Comparison of ENCODE assay signal across 15 mouse cellular contexts in the genomic region with DNA sequence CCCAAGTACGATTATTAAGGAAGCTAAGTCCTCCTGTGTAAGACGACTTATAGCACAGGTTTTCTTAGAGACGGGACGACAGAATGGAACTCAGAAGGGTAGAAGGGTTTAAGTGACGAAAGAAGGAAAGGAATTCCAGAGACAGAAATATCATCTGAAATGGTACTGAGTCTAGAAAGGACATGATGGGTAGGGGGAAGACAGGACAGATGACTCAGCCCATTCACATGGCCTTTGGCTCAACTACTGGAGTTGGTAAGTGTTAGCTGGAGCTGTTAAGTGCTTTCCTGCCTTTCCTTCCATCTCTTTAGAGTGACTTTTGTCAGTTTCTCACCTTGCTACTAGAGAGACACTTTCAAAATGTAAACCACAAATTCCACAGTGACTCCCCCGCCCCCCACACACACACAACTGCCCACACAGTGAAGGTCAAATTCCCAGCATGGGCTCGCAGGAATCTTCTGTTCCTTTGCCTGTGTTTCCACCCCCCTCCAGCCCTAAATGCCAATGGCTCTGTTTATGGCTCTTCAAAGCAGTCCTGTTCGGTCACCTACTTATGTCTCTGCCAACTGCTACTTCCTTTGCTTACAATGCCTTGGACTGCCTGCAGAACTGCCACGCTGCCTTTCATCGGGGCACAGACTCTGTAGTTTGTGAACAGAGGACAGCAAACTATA.
DNase-seq lines count a peak whose midpoint lies in the region; ATAC-seq and TF ChIP-seq lines count a peak whose summit lies in the region.
"Had no signal": no experiment of that assay in that cellular context is flagged by ENCODE, and none has a peak within 500 bp of the region (broad histone marks: within the 10 kb centered on the region; RNA-seq: fewer than 3 reads in every experiment).

No protein-coding gene starts in this region.

- peak overlapping the region; percentile 16; the same call in 1 of the 2 replicates for H3K4me2 ChIP-seq in lung, embryonic 16.5 days (ENCODE audit: low read depth, low read length)
- H3K4me2 ChIP-seq: embryonic facial prominence, embryonic 13.5 days; forebrain, embryonic 12.5 days; intestine, embryonic 15.5 days; liver, embryonic 11.5 days had no signal

- H3K27me3 ChIP-seq in kidney, adult 2 months (replicated peaks; ENCODE audit: control insufficient read depth, insufficient read depth, low read length), result no peaks in the 10 kb centered on the region
- no peaks in the 10 kb centered on the region for H3K27me3 ChIP-seq in lung, embryonic 16.5 days (ENCODE audit: control insufficient read depth, insufficient read depth, low read depth, low read length)
- H3K27me3 ChIP-seq: embryonic facial prominence, embryonic 13.5 days; forebrain, embryonic 12.5 days; intestine, embryonic 15.5 days had no signal

- intact Hi-C loops in left cerebral cortex, postnatal 14 days (cut with DNase I), result no loop called here

- DNase-seq in adrenal gland, adult (ENCODE audit: inconsistent age in 2 of 2, low spot score in 1 of 2), result peak; percentile 31 to 53
- no peak for DNase-seq in adrenal gland, postnatal 25 days
- peak; percentile 15 for DNase-seq in kidney, adult 2 months
- DNase-seq in kidney, postnatal 4 days, result no peak
- peak; percentile 56 for DNase-seq in ZHBTc4 (ENCODE audit: low read depth, low spot score)
- no peak for DNase-seq in left cerebral cortex, postnatal 14 days (ENCODE audit: low spot score in 2 of 2)
- DNase-seq in cerebellum, adult 9-10 months, result no peak
- DNase-seq: cerebellum, postnatal 36 days; thymus, postnatal 4 days had no signal

- H3K36me3 ChIP-seq in kidney, adult 2 months (ENCODE audit: control insufficient read depth, insufficient read depth, low read length), result no peaks in the 10 kb centered on the region
- H3K36me3 ChIP-seq in lung, embryonic 16.5 days (ENCODE audit: control insufficient read depth, insufficient read depth, low read length), result no peaks in the 10 kb centered on the region
- H3K36me3 ChIP-seq: embryonic facial prominence, embryonic 13.5 days; forebrain, embryonic 12.5 days; hindbrain, embryonic 10.5 days; intestine, embryonic 15.5 days had no signal

- no peak for TF ChIP-seq POLR2A in kidney, adult 2 months (IDR thresholded peaks at IDR 0.05; ENCODE audit: low read depth, low read length)

- H3K4me3 ChIP-seq in kidney, adult 2 months (ENCODE audit: insufficient read depth, low read depth, low read length), result no peak overlapping the region
- no peak overlapping the region for H3K4me3 ChIP-seq in lung, embryonic 16.5 days (ENCODE audit: low read length)
- H3K4me3 ChIP-seq: embryonic facial prominence, embryonic 13.5 days; forebrain, embryonic 12.5 days; hindbrain, embryonic 10.5 days; intestine, embryonic 15.5 days had no signal

- no peak overlapping the region for H3K9ac ChIP-seq in lung, embryonic 16.5 days (ENCODE audit: low read length)
- H3K9ac ChIP-seq: embryonic facial prominence, embryonic 13.5 days; forebrain, embryonic 12.5 days; intestine, embryonic 15.5 days had no signal

- H3K9me3 ChIP-seq in lung, embryonic 16.5 days (ENCODE audit: control insufficient read depth, low read length), result no peaks in the 10 kb centered on the region
- H3K9me3 ChIP-seq: embryonic facial prominence, embryonic 13.5 days; forebrain, embryonic 12.5 days; hindbrain, embryonic 10.5 days; intestine, embryonic 15.5 days had no signal

- WGBS in kidney, adult 2 months, result 64% methylated on average over 10 of the region's 10 CpGs
- 46% methylated on average over 10 of the region's 10 CpGs for WGBS in lung, embryonic 16.5 days

- TF ChIP-seq CTCF in kidney, adult 2 months (conservative IDR thresholded peaks at IDR 0.05; ENCODE audit: insufficient read depth, insufficient read length, low read depth, low read length), result no peak

- H3K27ac ChIP-seq in kidney, adult 2 months (ENCODE audit: insufficient read depth, low read depth, low read length), result no peak overlapping the region
- peak overlapping the region; percentile 56 for H3K27ac ChIP-seq in lung, embryonic 16.5 days (ENCODE audit: low read length)
- H3K27ac ChIP-seq: embryonic facial prominence, embryonic 13.5 days; forebrain, embryonic 12.5 days; hindbrain, embryonic 10.5 days; intestine, embryonic 15.5 days had no signal

- ATAC-seq in lung, embryonic 16.5 days (ENCODE audit: low read depth), result peak; percentile 69; the same call in 1 of the 2 replicates
- ATAC-seq: intestine, embryonic 15.5 days had no signal

- no peaks in the 10 kb centered on the region for H3K4me1 ChIP-seq in kidney, adult 2 months (ENCODE audit: control insufficient read depth, insufficient read depth, low read length)
- peaks cover 18% of the 10 kb centered on the region for H3K4me1 ChIP-seq in lung, embryonic 16.5 days (replicated peaks; ENCODE audit: control insufficient read depth, insufficient read depth, low read length)
- H3K4me1 ChIP-seq: embryonic facial prominence, embryonic 13.5 days; forebrain, embryonic 12.5 days; hindbrain, embryonic 10.5 days; intestine, embryonic 15.5 days had no signal

Comparison
In these comparisons a context has a peak if more than half of its experiments do, and no peak if none do; other contexts are left out.
1. DNase-seq: peak in adrenal gland, adult (2 of 2), kidney, adult 2 months (single experiment) and ZHBTc4 (single experiment); none in adrenal gland, postnatal 25 days (single experiment), kidney, postnatal 4 days (0 of 2), left cerebral cortex, postnatal 14 days (0 of 2) and cerebellum, adult 9-10 months (single experiment).